Mouse (Mus musculus): ENCODE results near the gene Ehf. TPM values are rescaled to one million over a fixed set of nuclear protein-coding genes. Genes with fewer than 3 reads are reported as not detected.

Gene Ehf
- polyA plus RNA-seq, 1 experiment from 2014 or later, result 65.4 TPM

- ATAC-seq (ENCODE audit: low FRiP score, low TSS enrichment) (peak; percentile 91), DNase-seq (ENCODE audit: low spot score) (peak; percentile 69)
- 55% methylated on average over 7 of the region's 7 CpGs for WGBS
- H3K4me2 ChIP-seq (replicated peaks; ENCODE audit: low read depth), result no peak overlapping the region
- TF ChIP-seq EP300 (optimal IDR thresholded peaks at IDR 0.05), result peak; percentile 38
- no peak for TF ChIP-seq CTCF (IDR thresholded peaks at IDR 0.05; ENCODE audit: low read depth)
- no peak overlapping the region for H3K9ac ChIP-seq (ENCODE audit: low read length)
- no peaks in the 10 kb centered on the region for H3K9me3 ChIP-seq (ENCODE audit: control insufficient read depth, low read length)
- H3K27me3 ChIP-seq (ENCODE audit: control insufficient read depth, insufficient read depth, low read length), result no peaks in the 10 kb centered on the region
- peaks cover 2% of the 10 kb centered on the region; the same call in 1 of the 2 replicates for H3K4me1 ChIP-seq (replicated peaks; ENCODE audit: control insufficient read depth, insufficient read depth)
- no peak overlapping the region for H3K4me3 ChIP-seq (ENCODE audit: low read depth, low read length)
- H3K27ac ChIP-seq (replicated peaks), result peak overlapping the region; percentile 83
- no peaks in the 10 kb centered on the region for H3K36me3 ChIP-seq (ENCODE audit: control insufficient read depth, insufficient read depth, low read length)
Observed at GRCm38 (mm10) chr2:103325301-103326048, 22.4 kb upstream of the Ehf start.

DNA sequence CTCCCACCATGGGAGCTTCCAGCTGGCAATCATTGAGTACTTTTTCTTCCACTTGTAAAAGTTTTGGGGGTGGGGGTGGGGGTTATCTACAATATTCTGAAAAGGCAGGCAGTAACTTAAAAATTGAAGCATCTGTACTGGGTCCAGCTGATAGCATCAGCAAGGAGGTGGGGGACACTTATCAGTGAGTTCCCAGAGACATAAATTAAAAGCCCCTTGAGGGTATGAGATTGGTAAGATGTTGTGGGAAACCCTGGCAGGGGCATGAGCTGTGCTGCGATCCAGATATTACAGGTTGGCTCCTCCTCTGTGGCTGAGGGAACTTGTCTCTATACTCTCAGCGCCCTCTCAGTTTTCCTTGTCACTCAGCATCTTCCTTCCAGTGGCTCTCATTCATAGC, 21.2 kb upstream of the Ehf start:
- H3K4me3 ChIP-seq (ENCODE audit: low read depth, low read length), result no peak overlapping the region
- no peak for ATAC-seq (ENCODE audit: low FRiP score, low TSS enrichment)
- H3K4me1 ChIP-seq (replicated peaks; ENCODE audit: control insufficient read depth, insufficient read depth), result peaks cover 2% of the 10 kb centered on the region; the same call in 1 of the 2 replicates
- H3K27ac ChIP-seq (replicated peaks), result peak overlapping the region; percentile 20; the same call in 1 of the 2 replicates
- TF ChIP-seq EP300 (optimal IDR thresholded peaks at IDR 0.05) (no peak), CTCF (IDR thresholded peaks at IDR 0.05; ENCODE audit: low read depth) (no peak)
- no peaks in the 10 kb centered on the region for H3K9me3 ChIP-seq (ENCODE audit: control insufficient read depth, low read length)
- H3K4me2 ChIP-seq (replicated peaks; ENCODE audit: low read depth), result no peak overlapping the region
- no peak for DNase-seq (ENCODE audit: low spot score)
- WGBS, result 48% methylated on average over 2 of the region's 2 CpGs
- no peaks in the 10 kb centered on the region for H3K27me3 ChIP-seq (ENCODE audit: control insufficient read depth, insufficient read depth, low read length)
- H3K9ac ChIP-seq (ENCODE audit: low read length), result no peak overlapping the region
- no peaks in the 10 kb centered on the region for H3K36me3 ChIP-seq (ENCODE audit: control insufficient read depth, insufficient read depth, low read length)

- TF ChIP-seq EP300 (optimal IDR thresholded peaks at IDR 0.05) (no peak), CTCF (IDR thresholded peaks at IDR 0.05; ENCODE audit: low read depth) (no peak)
- no peak overlapping the region for H3K4me3 ChIP-seq (ENCODE audit: low read depth, low read length)
- peaks cover 2% of the 10 kb centered on the region; the same call in 1 of the 2 replicates for H3K4me1 ChIP-seq (replicated peaks; ENCODE audit: control insufficient read depth, insufficient read depth)
- no peaks in the 10 kb centered on the region for H3K36me3 ChIP-seq (ENCODE audit: control insufficient read depth, insufficient read depth, low read length)
- H3K27ac ChIP-seq (replicated peaks), result no peak overlapping the region
- no peaks in the 10 kb centered on the region for H3K27me3 ChIP-seq (ENCODE audit: control insufficient read depth, insufficient read depth, low read length)
- H3K9ac ChIP-seq (ENCODE audit: low read length), result no peak overlapping the region
- 35% methylated on average over 1 of the region's 1 CpGs for WGBS
- H3K4me2 ChIP-seq (replicated peaks; ENCODE audit: low read depth), result no peak overlapping the region
- H3K9me3 ChIP-seq (ENCODE audit: control insufficient read depth, low read length), result no peaks in the 10 kb centered on the region
- no peak for DNase-seq (ENCODE audit: low spot score)
- ATAC-seq (ENCODE audit: low FRiP score, low TSS enrichment), result no peak
Observed at GRCm38 (mm10) chr2:103322171-103322570, 19.1 kb upstream of the Ehf start.

GRCm38 (mm10) chr2:103321638-103322037, 18.6 kb upstream of the Ehf start:
- no peak overlapping the region for H3K27ac ChIP-seq (replicated peaks)
- no peak overlapping the region for H3K9ac ChIP-seq (ENCODE audit: low read length)
- no peaks in the 10 kb centered on the region for H3K27me3 ChIP-seq (ENCODE audit: control insufficient read depth, insufficient read depth, low read length)
- TF ChIP-seq CTCF (IDR thresholded peaks at IDR 0.05; ENCODE audit: low read depth), result no peak
- no peak for TF ChIP-seq EP300 (optimal IDR thresholded peaks at IDR 0.05)
- no peaks in the 10 kb centered on the region for H3K36me3 ChIP-seq (ENCODE audit: control insufficient read depth, insufficient read depth, low read length)
- no peaks in the 10 kb centered on the region for H3K9me3 ChIP-seq (ENCODE audit: control insufficient read depth, low read length)
- H3K4me1 ChIP-seq (replicated peaks; ENCODE audit: control insufficient read depth, insufficient read depth), result peaks cover 2% of the 10 kb centered on the region; the same call in 1 of the 2 replicates
- H3K4me3 ChIP-seq (ENCODE audit: low read depth, low read length), result no peak overlapping the region
- ATAC-seq (ENCODE audit: low FRiP score, low TSS enrichment) (no peak), DNase-seq (ENCODE audit: low spot score) (no peak)
- no peak overlapping the region for H3K4me2 ChIP-seq (replicated peaks; ENCODE audit: low read depth)
- 69% methylated on average over 4 of the region's 4 CpGs for WGBS

DNA sequence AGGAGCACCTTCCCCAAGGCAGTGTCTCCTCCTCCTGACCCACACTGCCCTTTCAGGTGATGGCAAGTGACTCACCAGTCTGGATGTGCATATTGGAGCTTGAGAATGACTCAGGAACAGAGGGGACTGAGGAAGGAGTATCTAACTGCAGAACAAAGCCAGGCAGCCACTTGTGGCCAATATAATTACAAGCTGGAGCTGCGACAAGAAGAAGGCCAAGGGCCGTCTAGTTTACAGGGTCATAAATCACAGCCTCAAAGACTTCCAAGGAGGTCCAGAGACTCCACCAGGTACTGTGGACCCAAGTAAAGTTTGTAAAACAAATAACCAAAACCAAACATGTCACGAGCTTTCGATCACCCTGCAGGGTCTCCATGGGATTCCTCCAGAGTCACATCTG, 10.9 kb upstream of the Ehf start:
- Histone ChIP-seq H3K9ac (ENCODE audit: low read length) (no peak overlapping the region), H3K36me3 (ENCODE audit: control insufficient read depth, insufficient read depth, low read length) (no peaks in the 10 kb centered on the region), H3K9me3 (ENCODE audit: control insufficient read depth, low read length) (no peaks in the 10 kb centered on the region), H3K4me1 (replicated peaks; ENCODE audit: control insufficient read depth, insufficient read depth) (0 out of 2 replicates have a peak, but pooled peaks cover 2% of the 10 kb centered on the region), H3K4me3 (ENCODE audit: low read depth, low read length) (no peak overlapping the region), H3K4me2 (replicated peaks; ENCODE audit: low read depth) (no peak overlapping the region), H3K27me3 (ENCODE audit: control insufficient read depth, insufficient read depth, low read length) (no peaks in the 10 kb centered on the region), H3K27ac (replicated peaks) (no peak overlapping the region)
- DNase-seq (ENCODE audit: low spot score) (no peak), ATAC-seq (ENCODE audit: low FRiP score, low TSS enrichment) (no peak)
- no peak for TF ChIP-seq EP300 (optimal IDR thresholded peaks at IDR 0.05)
- no peak for TF ChIP-seq CTCF (IDR thresholded peaks at IDR 0.05; ENCODE audit: low read depth)
- 68% methylated on average over 4 of the region's 4 CpGs for WGBS

DNA sequence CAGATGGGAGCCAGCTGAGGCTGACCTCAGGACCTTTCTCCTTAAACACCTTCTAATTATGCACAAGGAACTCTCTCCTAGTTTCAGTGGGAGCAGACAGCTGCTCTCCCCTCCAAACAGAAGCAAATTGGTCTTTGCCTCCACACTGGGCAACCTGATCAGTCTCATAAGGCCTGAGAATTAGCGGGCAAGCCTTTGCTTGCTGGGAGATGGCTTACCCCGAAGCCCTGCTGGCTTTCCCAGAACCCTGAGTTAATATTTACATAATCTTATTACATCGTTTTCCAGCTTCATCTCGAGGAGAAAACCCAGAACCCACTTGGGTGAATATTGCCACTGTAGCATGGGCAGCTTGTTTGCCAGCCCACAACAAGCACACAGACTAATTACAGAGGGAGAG, 9.6 kb upstream of the Ehf start:
- H3K36me3 ChIP-seq (ENCODE audit: control insufficient read depth, insufficient read depth, low read length), result no peaks in the 10 kb centered on the region
- no peak overlapping the region for H3K4me3 ChIP-seq (ENCODE audit: low read depth, low read length)
- no peaks in the 10 kb centered on the region for H3K27me3 ChIP-seq (ENCODE audit: control insufficient read depth, insufficient read depth, low read length)
- H3K9ac ChIP-seq (ENCODE audit: low read length), result no peak overlapping the region
- DNase-seq (ENCODE audit: low spot score) (no peak), ATAC-seq (ENCODE audit: low FRiP score, low TSS enrichment) (no peak)
- WGBS, result 26% methylated on average over 4 of the region's 4 CpGs
- TF ChIP-seq EP300 (optimal IDR thresholded peaks at IDR 0.05) (no peak), CTCF (IDR thresholded peaks at IDR 0.05; ENCODE audit: low read depth) (no peak)
- H3K27ac ChIP-seq (replicated peaks), result no peak overlapping the region
- no peaks in the 10 kb centered on the region for H3K9me3 ChIP-seq (ENCODE audit: control insufficient read depth, low read length)
- 0 out of 2 replicates have a peak, but pooled peaks cover 2% of the 10 kb centered on the region for H3K4me1 ChIP-seq (replicated peaks; ENCODE audit: control insufficient read depth, insufficient read depth)
- H3K4me2 ChIP-seq (replicated peaks; ENCODE audit: low read depth), result no peak overlapping the region

Data from stomach, postnatal 0 days (tissue).